Mouse (Mus musculus): ENCODE results near the gene Bicra. TPM values are rescaled to one million over a fixed set of nuclear protein-coding genes. Genes with fewer than 3 reads are reported as not detected.

Bicra gene
- total RNA-seq (2021) (10 to 100 TPM in 1 of 2 experiments, 1 to 10 TPM in 1; 9.4 to 10.4 TPM), polyA plus RNA-seq (2012; rRNA removed) (19.8 and 26.2 TPM in 2 replicates)
- long read RNA-seq, partial matches to known transcripts, result 0 of 4 reads
- long read RNA-seq, other reads (novel, unspliced or antisense), result 4 of 4 reads

DNA sequence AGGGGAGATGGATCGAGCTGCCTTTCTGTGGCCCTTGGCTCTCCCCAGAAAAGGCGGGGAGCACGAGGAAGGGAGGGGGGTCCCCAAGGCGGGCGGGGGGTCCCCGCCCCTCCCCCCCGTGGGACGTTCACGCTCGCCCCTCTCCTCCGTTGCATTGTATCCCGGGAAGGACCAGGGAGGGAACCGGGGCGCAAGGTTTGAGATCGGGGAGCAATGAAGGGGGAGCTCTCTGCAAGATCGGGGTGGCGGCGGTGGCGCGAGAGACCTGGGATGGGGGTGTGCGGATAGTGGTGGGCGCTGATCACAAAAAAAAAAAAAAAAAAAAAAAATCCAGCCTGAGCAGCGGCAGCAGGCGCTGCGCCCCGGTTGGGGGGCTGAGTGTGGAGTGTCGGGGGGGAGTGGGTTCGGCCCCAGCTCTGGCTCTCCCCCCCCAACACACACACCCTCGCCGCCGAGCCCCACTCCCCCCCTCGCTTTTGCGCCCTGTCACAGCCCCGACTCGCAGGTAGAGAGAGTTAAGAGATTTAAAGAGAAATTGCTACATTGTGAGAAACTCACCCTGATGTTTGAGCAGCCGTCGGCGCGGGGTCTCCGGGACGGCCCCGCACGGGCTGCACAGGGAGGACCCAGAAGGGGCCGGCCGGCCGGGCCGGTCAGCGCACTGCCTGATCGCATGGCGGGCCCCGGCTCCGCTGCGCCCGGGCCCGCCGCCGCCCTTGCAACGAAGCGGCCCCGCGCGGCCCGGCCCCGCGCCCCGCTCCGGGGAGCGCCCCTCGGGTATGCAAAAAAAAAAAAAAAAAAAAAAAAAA lies at the start of gene Bicra:
Bicra (minus strand) TSS at position 584 of the 809 bp plus-strand sequence.
- DNase-seq, result peak; percentile 91

DNA sequence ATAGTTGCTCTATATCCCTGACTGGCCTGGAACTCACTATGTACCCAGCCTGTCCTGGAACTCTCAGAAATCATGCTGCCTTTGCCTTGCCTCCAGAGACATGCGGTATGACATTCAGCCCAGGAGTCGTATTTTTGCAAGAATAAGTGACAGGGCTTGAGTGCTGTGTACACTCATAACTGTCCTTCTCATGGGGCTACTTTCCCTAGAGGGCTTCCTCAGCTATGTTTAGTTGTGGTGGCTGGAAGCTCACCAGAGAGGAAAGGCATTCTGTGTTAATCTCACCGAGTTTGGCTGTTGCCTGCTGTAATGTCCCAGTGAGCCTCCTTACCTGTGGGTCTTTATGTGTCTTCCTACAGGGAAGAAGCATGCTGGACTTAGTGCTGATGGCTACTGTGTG lies 46.9 kb upstream of the Bicra start:
- no peak for DNase-seq

DNA sequence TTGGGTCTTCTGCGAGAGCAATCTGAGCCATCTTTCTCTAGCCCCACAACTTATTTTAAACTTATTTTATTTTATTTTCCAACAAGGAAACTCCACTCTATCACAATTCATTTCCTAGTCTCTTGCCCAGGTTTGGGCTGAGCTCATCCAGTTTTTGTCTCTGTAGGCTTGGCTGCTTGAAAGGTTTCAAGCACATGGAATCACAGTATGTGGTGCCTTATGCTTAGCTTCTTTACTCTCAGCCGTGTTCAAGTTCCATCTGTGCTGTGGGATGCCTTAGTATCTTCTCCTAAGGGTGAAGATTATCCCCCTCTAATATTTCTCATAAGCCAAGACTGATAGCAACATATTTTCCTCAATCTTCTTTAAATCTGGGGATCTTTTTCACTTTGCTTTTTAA lies 39.9 kb upstream of the Bicra start:
- DNase-seq, result no peak

DNA sequence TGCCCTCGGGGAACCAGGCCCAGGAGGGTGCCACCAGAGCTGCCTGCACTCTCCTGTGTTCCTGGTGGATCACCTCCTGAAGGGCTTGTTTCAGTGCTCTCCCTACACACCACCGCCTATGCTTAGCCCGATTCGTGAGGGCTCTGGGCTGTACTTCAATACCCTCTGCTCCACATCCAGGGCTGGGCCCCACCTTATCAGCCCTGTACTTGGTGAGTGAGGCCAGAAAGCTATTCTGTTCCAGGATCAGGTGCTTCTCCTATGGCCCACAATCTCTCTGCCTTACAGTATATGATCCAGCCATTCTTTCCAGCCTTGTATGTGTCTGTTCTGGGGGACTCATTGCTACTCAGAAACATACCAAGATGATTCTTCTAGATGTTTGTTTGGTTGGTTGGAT lies 35.6 kb upstream of the Bicra start:
- no peak for DNase-seq

DNA sequence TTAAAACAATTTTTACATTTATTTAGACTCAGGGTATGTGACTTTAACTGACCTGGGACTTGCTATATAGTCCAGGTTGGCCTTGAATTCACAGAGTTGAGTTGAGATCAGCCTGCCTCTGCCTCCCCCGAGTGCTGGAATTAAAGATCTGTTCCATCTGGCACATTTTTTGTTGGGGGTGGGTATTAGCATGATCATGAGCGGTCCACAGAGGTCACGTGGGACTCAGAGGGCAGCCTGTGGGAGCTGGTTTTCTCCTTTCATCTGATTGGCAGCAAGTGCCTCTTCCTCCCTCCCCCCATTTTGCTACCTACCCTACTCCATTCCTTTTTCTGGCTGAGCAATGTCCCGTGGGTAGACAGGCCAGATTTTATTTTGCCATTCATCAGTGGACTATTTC lies 32.9 kb upstream of the Bicra start:
- DNase-seq, result no peak

DNA sequence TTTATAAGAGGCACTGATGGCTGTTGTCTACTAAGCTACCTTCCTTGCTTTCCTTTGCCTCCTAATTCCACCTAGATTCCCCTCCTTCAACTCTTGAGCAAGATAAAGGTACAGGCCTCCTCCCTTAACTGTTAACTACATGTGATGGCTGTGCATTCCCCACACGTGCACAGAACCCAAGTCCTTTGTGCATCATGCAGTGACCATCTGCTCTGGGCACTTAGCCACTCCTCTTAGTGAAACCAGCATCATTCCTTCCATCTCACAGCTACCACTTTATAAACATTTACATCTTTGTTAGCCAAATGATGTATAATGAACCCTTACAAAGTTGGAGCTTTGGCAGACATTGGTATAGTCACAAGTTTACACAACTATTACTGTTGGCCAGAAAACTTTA lies 32.2 kb upstream of the Bicra start:
- DNase-seq, result no peak

DNA sequence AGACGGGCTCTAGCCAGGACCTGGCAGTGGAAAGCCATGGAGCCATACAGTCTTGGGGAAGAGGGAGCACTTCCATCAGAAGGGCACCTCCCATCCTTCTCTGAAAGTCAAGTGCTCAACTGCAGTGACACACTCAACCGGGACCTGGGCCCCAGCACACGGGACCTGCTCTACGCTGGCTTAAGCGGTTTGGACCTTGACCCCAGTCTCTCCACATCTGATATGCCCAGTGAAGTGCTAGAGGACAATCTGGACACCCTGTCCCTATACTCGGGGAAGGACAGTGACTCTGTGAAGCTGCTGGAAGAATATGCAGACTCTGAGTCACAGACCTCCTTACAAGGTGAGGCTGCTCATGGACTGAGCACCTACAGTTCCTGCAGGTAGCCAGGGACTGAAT lies 24.2 kb upstream of the Bicra start:
- peak; percentile 30 for DNase-seq

DNA sequence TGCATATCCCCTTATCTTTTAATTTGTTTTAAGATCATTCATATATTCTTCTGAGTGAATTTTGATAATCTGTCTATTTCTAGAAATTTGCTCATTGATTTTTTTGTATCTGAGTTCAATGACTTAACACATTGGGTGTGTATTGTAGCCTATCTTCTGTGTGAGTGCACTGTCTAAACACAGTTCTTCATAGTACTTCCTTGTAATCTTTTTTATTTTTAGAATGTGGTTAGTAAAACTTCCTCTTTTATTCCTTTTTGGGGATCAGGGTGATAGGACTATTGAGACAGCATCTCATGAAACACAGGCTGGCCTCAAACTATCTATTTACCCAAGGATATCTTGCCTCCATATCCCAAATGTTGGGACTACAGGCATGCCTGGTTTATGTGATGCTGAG lies 23.1 kb upstream of the Bicra start:
- DNase-seq, result no peak

DNA sequence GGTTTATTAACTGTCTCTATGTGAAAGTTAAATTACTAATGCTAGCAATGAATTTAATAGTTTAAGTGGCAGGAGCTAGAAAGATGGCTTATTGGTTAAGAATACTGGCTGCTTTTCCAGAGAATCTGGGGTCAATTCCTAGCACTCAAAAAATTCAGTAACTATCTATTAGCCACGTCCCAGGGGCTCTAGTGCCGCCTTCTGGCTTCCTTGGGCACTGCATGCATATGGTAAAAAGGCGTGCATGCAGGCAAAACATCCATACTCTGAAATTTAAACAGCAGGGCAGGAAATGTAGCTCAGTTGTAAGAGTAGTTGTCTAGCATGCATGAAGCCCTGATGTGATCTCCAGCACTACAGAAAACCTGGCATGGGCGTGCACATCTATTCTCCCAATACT lies 15.8 kb upstream of the Bicra start:
- no peak for DNase-seq

DNA sequence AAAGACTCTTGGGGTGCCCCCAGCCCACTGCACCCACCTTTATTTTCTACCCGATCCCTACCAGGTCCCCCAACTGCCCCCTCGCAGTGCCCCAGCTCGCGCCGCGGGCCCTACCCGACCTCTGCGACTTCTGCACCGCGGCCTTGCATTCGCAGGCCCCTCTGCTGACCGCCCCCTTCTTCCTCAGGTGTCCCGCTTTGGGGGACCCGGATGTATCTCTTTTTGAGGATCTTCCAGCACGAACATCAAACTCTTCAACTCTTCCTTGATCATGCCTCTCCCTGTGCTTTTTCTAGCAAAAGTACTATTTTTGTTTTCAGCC lies 14.3 kb upstream of the Bicra start:
- no peak for DNase-seq

DNA sequence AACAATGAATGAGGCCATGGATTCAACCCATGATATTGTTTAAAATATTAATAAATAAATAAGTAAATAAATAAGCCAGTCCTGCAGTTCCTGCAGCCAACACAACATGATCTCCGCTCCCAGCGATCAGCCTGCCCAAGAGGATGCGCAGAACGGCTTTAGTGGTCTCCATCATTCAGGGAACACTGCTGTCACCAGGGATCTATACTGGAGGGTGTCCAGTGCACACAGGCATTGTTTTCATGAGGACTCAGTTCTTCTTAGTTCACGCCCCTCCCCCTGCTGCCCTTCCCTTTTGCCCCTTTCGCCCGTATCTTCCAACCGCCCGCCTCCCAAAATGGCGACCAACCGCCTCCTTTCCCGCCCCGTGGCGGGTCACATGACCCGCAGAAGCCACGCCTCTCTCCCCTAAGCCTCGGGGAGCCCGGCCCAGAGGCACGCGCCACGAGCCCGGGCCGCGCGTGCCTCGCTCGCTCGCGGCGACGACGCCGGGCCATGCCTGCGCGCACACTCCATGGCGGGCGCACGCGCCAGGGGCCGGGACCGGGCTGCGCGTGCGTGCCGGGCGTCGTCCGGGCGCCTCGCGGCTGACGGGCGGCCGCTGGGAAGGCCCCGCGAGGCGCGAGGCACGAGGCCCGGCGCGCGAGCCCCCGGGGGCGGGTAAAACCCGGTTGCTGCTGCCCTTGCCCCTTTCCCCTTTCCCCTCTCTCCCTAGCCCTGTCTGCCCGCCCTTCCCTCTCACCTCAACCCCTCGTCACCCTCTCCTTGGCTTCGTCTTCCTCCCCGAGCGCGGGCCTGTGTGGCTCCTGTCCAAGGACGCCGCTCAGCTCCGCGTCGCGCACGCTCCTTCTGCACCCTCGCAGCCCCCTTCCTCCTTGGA lies 13.7 kb upstream of the Bicra start, which contains the start of gene Zfp541:
Zfp541 (plus strand) TSS at position 596 of the 880 bp plus-strand sequence.
- no peak for DNase-seq

DNA sequence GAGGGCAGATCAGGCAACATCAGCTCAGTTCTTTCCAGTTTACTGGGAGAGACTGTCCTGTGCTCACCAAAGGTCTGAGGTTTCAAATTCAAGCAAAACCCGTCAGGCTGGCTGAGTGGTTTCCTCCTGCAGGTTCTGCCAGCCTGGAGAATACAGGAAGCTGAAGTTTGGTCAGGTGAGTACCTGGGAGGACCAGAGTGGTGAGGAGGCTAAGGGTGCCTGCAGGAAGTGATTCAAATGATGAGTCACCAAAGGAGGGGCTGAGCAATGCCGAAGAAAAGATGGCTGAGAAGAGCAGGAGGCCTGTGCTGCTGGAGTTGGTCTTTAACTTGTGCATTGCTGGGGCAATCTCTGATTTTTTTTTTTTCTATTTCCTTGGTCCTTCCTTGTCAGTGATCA lies 9.4 kb upstream of the Bicra start:
- no peak for DNase-seq

DNA sequence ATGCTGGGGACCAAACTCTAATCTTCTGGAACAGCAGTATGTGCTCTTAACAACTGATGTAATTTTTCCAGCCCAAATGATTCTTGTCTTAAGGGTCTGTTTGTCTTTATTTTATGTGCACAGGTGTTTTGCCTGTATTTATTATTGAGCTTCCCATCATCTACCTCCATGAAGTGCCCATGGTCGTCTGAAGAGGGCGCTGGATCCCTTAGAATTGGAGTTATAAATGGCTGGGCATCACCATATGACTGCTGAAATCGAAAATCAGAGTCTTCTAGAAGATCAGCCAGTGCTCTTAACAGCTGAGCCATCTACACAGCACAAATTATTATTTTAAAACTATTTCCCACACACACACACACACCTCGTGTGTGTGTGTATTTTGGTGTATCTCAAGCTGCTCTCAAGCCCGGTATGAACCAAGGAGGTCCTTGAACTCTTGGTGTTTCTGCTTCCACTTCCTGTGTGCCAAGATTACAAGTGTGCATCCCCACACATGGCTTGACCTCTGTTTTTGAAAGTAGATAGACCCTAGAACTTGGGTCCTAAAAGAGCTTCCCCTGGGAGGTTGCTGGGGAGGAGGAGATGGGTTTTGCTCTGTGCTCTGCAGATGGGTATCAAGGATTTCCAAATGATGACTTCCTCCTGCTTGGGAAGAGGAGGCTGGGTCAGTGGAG lies 8.9 kb upstream of the Bicra start:
- DNase-seq, result peak; percentile 38

DNA sequence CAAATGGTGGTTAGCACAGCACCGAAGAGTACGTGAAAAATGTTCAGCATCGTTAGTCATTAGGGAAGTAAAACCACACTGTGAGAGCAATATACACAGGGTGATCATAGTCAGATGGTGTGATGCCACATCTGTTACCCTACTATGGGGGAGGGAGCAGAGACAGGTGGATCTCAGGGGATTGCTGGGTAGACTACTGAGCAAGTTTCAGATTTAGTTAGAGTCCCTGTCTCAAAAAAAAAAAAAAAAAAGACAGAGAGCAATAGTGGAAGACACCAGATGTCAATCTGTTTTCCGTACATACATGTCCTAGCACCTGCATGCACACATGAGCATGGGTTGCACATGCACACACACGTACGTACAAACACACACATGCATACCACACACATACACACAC lies 7.9 kb upstream of the Bicra start:
- no peak for DNase-seq

DNA sequence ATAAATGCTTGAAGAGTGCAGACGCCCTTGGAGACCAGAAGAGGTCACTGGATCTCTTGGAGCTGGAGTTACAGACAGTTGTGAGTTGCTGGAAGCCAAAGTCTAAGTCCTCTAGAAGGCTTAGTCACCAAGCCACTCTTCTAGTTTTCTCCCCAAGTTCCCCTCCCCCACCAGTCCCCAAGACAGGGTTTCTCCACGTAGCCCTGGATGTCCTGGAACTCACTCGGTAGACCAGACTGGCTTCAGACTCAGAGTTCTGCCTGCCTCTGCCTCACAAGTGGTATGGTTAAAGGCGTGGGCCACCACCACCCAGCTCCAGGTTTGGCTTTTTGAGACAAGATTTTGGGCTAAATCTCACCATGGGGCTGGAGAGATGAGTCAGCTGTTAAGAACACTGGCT lies 7.2 kb upstream of the Bicra start:
- DNase-seq, result no peak

DNA sequence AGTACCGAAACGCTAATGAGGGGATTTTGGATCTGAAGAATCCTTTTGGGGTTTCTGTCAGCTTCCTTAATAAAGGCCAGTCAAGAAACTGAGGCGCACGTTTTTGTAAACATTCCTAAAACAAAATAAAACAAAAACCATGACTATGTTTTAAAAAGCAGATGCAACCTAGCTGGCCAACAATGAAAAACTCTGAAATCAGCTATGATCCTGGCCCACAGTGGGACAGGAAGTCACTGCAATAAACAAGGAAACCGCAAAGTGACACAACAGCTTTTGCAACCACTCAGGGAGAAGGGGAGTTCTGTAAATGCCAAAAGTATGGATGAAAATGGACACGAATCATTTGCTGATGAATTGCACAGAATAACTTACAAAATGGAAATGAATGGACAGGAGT lies 5.4 kb upstream of the Bicra start:
- DNase-seq, result no peak

DNA sequence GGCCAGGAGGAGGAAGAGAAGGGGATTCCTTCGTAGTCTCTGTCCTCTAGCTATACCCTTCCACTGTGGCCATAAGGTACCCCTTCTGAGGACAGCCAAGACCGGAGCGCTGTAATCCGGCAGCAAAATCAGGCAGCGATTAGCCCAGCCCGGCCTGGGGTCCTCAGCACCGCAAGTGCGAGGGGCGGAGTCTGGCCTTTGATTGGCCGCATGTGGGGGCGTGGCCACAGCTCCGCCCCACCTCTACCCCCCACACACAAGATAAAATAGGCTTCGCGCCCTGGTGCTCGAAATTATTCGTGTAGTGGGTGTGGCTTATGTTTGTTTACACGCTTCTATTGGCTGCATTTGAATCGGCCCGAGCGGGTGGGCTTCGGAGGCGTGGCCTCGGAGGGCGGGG lies 5.0 kb upstream of the Bicra start:
- DNase-seq, result peak; percentile 98

DNA sequence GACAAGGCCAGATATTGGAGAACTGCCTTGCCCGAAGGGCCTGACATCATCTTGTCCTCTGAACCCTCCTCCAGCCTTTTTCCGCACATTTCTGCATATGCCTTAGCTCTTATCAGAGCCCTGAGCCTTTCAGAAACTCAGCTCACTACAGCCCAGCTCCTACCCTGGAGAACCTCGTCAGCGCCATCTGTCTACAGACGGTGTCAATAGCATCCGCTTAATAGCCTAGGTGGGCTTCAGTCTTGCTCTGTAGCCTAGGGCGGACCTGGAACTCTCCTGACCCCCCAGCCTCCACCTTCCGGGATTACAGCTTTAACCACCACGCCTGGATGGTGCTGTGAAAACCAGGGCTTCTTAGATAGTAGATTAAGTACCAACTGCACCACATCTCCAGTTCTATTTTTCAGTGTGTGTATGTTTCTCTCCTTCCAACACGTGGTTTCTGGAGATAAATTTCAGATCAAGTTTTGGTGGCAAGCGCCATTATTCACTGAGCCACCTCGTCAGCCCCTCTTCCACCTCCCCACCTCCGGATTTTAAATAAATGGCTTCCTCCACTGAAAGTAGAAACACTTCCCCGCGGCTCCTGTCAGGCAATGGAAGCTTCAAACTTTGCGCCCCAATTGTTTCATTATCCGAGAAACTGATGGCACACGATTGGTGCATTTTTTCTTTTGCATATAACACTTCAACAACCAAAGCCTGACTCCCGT lies 4.3 kb upstream of the Bicra start:
- peak; percentile 81 for DNase-seq

DNA sequence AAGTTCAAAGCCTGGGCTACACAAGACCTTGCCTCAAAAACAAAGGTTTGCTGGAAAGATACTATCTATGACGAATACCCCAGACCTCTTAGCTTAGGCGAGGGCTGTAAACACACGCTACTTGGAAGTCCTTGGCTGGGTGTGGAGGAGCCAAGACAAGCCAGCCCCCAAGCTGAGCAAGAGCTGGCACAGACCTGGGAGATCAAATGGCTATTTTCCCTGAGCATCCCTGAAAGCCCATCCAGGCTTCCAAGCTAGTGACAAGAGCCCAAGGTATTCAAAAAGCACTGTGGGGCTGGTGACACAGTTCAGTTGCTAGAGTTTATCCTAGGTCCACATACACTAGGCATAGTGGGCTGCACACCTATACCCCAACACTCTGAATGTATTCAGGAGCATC lies 2.9 kb upstream of the Bicra start:
- no peak for DNase-seq

DNA sequence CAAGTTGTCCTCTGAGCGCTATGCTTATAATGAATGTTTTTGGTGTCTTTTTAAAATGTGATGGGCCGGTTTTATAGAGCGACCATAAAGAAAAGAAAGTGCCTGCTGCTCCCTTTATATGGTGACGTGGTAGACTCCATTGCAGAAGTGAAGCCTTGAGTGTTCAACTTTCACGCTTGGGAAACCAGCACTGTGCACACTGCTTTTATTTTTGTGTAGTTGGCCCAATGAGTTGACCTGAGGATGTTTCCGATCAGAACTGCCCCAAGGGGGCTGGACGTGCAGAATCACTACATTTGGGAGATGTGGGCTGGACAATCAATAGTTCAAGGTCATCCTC lies 1.8 kb upstream of the Bicra start:
- no peak for DNase-seq

DNA sequence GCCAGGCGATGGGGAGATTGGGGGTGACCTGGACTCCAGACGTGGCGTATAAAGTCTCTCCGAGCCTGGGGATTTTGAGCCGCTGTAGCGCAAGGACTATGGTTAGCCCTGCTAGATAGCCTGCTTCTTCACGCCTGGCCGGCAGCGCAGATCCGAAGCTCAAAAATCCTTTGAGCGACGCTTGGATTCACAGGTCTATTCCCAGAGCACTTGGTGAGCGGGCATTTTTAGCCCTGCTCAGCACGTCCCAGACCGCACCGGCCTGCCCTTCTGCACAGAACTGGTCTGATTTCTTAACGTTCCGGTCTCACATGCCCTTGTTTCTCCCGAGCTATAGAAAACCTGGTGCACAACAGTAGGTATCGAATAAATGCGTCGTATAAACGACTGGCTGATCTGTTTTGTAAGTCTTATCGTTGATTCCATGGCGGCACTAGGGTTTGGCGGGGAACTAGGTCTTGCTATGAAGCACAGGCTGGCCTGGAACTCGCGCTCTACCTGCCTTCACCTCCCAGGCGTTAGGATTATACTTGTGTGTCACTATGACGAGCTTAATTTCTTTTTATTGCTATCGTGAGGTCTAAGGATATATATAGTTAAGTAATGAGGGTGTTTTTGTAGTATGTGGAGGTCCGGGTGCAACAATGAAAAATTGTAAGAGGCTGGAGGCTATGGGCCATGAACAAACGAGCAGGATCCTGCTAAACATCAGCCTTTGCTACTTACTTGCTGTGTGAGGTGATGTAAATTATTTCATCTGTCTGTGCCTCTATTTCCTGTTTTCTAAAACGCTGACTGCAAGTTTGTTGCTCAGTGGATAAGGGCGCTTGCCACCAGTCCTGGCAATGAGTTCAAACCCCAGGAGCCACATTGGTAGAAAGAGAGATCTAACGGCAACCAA lies 1.2 kb upstream of the Bicra start:
- no peak for DNase-seq

All from adrenal gland, adult 2 months (tissue).